Mouse (Mus musculus): ENCODE measurements around the gene Sugct.
"Not testable (repeated sequence)": the region's sequence is repeated elsewhere in the genome, so short reads cannot be mapped to it uniquely, and the experiment has no call there.

The Sugct gene

DNA sequence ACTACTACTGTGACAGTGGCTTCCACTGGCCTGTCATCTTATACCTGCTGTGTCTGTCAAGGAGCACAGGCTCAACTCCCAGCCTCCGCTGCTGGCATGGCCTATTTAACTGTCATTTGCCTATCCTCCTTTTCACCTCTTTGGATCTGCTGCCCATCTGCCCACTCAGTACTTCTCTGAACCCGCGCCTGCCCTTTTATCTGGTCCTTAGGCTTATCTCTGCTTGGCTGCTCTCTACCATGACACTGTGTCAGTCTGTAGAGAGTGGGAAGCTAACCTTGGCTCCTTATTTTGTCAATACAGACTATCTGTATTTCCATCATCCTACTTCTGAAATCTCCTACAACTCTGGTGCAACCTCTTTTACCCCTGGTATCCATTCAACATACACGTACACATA lies 793.9 kb downstream of the Sugct start:
- DNase-seq (ENCODE audit: low read depth, low spot score): no peak

GRCm38 (mm10) chr13:16898084-16898792 lies 797.1 kb downstream of the Sugct start:
- DNase-seq (ENCODE audit: low read depth, low spot score): no peak

DNA sequence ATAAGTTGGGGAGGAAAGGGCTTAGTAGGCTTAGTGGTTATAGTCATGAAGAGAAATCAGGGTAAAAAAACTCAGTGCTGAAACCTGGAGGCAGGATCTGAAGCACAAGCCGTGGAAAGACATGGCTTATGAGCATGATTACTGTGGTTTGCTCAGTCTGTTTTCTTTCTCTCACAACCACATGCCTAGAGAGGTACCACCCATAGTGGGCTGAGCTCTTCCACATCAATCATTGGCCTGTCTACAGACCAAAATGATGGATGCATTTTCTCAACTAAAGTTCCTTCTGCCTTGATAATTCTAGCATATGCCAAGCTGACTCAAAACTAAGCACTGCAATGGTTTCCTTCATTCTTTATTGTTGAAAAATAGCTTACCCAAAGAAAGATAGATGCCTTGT lies 817.3 kb downstream of the Sugct start:
- DNase-seq (ENCODE audit: low read depth, low spot score): no peak

- DNase-seq (ENCODE audit: low read depth, low spot score): no peak
These were observed 835.4 kb downstream of the Sugct start for GRCm38 (mm10) chr13:16859986-16860385.

DNA sequence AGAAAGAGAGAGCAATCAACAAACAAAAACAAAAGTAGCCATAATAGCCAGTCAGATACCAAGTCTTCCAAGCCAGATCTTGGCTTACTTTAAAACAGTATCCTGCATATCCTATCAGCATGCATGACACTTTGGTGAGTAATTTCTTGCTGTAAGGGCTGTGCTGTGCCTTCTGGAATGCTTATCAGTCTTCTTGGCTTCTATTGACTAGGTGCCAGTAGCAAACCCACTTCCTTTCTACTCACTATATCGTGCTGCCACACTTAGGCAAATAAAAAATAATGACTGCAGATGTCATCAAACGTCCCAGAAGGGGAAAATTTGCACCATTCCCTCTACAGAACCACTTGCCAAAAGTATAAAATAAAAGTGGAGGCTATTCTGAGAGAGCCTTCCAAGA lies 848.1 kb downstream of the Sugct start:
- no peak for DNase-seq (ENCODE audit: low read depth, low spot score)

GRCm38 (mm10) chr13:16840994-16841393 lies 854.4 kb downstream of the Sugct start:
- DNase-seq (ENCODE audit: low read depth, low spot score): no peak

- no peak for DNase-seq (ENCODE audit: low read depth, low spot score)
These were observed 856.9 kb downstream of the Sugct start for GRCm38 (mm10) chr13:16838409-16838808.

- DNase-seq (ENCODE audit: low read depth, low spot score): no peak
These were observed 860.2 kb downstream of the Sugct start for GRCm38 (mm10) chr13:16835111-16835510.

DNA sequence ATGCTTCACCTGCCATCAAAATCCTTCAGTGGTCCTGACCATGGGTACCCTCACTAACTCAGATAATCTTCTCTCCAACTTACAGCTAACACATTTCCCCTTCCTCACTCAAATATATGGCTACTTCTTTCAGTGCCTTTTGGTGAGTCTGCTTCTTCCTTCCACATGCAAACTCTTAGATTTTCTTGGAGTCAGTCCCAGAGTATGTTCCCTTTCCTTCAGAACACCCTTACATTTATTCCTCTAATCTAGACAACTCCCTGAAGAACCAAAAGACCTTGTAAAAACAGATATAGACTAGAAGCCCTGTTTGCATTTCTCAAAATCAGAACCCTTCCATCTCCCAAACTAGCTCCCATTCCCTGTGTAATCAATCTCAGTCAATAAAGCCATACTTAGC lies 862.3 kb downstream of the Sugct start:
- DNase-seq (ENCODE audit: low read depth, low spot score): no peak

- DNase-seq (ENCODE audit: low read depth, low spot score): no peak
These were observed 863.5 kb downstream of the Sugct start for GRCm38 (mm10) chr13:16831840-16832239.

- not testable (repeated sequence) for DNase-seq (ENCODE audit: low read depth, low spot score)
These were observed 865.1 kb downstream of the Sugct start for GRCm38 (mm10) chr13:16830291-16830690.

DNA sequence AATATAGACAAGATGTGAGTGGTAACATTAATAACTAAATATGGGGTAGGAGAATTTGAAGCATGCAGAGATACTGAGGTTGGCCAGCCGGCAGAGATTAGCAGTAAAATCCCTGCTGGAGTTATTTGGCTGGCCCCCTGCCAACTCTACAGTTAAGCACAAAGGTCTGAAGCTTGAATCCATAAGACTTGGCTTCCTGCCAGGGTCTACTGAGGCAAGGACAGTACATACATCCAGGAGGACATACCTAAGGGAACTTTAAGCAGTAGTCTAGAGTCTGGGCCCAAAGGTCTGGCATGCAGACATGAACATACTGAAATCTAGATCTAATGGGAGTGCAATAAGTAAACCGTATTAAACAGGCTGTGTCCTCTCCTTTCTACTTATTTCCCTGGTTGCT lies 865.8 kb downstream of the Sugct start:
- no peak for DNase-seq (ENCODE audit: low read depth, low spot score)

- no peak for DNase-seq (ENCODE audit: low read depth, low spot score)
These were observed 869.7 kb downstream of the Sugct start for GRCm38 (mm10) chr13:16825619-16826018.

DNA sequence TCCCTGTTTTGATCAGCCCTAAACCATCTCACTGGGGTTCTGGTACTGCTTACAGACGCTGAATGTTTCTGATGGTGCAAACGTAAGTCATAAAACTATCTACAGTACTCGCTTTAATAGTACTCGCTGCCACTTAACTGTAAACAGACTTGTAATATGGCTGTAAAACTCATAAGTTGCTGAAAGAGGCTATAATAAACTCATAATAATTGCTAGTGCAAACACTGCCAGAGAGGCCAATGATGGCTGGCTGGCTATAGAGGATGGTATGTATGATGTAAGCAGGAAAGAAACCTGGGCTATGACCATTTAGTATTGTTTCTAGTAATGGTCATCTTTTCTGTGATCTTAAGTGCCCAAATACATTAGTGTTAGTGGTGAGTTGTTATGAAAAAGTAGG lies 873.6 kb downstream of the Sugct start:
- no peak for DNase-seq (ENCODE audit: low read depth, low spot score)

DNA sequence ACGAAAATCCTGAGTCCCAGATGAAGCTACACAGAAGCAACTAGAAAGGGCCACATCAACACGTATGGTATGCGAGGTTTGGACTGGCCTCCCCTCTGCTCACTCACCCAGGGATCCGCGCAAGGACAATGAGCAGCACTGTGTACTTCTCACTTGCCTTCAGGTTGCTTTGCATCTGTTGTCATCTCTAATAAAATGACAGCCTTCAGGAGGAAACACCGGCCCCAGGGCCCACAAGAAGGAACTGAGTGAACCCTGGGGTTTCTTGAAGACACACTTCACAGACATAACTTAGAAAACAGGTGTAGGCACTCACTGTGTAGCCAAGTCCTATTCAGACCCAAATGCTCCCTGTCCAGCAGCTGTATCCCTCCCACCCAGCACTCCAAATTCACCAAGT lies 877.9 kb downstream of the Sugct start:
- DNase-seq (ENCODE audit: low read depth, low spot score): no peak

- no peak for DNase-seq (ENCODE audit: low read depth, low spot score)
These were observed 878.6 kb downstream of the Sugct start for GRCm38 (mm10) chr13:16816747-16817146.

DNA sequence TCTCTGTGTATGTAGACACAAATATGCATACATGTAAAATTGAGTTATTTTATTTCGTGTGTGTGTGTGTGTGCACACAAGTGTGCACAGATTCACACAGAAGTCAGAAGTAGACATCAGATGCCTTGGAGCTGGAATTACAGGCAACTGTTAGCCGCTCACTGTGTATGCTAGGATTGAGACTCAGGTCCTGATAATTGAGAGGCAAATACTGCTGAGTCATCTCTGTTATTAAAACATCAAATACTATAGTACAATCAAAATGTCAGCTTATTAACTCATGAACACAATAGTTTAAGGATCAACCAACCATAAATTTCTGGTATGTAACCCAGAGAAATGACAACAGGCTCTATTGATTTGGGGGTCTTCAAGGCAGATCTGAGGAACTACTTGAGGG lies 883.1 kb downstream of the Sugct start:
- no peak for DNase-seq (ENCODE audit: low read depth, low spot score)
